Mouse (Mus musculus) activated CD4-positive, CD25-positive, alpha-beta regulatory T cell (primary cell): ENCODE results near the gene Olfr1392. TPM values are rescaled to one million over a fixed set of nuclear protein-coding genes. Genes with fewer than 3 reads are reported as not detected.

ENCODE experiments used
- polyA plus RNA-seq, 2 experiments: library from polyadenylated mRNA; unstranded; fragments of 100-300 nt; shearing (Covaris generic); gene quantifications; one replicate each; pipeline ENCODE4 v1.2.1; 2017

The Olfr1392 gene
- under 1 TPM in 1 of 2 experiments, not detected in 1; 0.05 TPM for polyA plus RNA-seq

GRCm38 (mm10) chr11:49284982-49285381 is at the start of gene Olfr1392:
Olfr1392 (plus strand) TSS chr11:49285282.

DNA sequence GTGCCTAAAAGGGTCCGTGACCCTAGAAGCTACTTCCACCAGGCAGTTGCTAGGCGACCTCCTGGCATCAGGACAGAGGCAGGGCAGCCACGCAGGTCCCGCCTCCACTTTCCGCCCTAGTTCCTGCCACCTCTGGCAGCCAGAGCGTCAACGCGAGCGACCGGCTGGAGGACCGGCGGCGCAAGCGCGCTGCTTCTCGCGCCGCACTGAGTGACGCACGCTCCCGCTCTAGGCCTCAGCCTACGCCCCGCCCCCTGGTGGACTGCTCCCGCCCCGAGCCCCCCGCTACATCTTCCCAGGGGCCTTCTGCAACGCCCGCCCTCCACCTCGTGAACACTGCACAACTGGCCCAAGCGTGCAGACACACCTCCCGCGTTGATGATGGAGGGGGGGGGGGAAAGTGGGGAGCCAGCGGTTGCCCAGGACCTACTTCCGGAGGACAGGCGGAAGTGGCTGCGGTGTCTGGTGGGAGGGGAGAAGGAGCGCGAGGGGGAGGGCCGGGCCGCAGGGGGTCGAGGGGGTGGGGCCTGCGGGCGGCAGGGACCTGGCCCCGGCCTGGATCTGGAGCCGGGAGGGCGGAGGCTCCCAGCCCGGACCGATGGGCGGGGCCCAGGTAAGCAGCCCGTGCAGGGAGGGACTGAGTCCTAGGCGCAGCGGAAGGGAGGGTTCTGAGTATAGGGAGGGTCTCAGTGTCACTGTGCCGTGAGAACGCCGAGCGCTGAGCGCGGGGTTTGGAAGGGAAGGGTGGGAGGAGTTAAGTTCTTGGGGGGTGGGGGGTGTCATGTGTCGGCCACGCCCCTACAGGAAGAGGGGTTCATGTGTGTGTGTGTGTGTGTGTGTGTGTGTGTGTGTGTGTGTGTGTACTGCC is 41.1 kb upstream of the Olfr1392 start, which contains the start of gene Mgat1:
TSS of gene Mgat1 (plus strand) at position 465 of the 868 bp plus-strand sequence.

DNA sequence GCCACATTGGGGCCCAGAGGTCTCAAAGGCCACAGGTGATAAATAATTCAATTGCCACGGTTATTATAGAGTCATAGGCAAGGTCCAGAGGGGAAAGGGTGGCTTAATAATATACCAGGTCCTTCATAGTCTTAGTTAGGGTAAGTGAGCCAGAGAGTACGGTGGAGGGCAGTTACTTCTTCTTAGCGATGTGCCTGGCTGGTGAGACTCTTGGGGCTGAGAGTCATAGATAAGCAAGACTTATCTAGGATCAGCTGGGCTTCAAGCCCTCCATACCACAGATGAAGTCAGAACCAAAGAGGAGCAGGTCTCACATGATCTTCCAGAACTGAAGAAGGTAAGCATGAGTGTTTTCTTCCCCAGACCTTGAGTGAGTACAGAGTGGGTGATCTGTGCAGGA is 6.9 kb upstream of the Olfr1392 start, which contains the start of gene Olfr1393:
TSS of gene Olfr1393 (plus strand) at position 83 of the 400 bp plus-strand sequence.

GRCm38 (mm10) chr11:49304441-49304840 is 19.4 kb downstream of the Olfr1392 start, which contains the start of gene Olfr10:
Olfr10 (plus strand) TSS chr11:49304741.

GRCm38 (mm10) chr11:49322442-49322841 is 37.4 kb downstream of the Olfr1392 start, which contains the start of gene Olfr1391:
Olfr1391 (plus strand) TSS chr11:49322742.

DNA sequence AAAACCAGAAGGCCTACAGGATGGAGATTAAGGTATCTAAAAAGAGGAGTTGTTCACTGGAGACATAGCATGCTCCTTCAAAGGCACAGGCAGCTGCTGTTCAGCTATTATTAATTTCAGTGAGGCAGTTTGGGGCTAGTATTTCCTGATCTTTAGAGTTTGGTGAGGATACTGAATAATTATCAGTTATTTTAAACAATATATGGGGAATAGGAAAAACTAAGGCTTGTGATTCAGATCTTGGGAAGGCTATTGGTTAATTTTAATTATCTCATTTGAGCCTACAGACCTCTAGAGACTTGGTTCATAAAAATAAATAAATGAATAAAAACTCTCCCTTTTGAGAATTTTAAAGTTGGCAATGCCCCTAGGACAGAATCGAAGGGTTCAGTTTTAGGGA is 49.8 kb downstream of the Olfr1392 start, which contains the start of gene Olfr1390:
TSS of gene Olfr1390 (plus strand) at position 301 of the 400 bp plus-strand sequence.

Other genes starting within 250 kb of the Olfr1392 start
- gene 9930111J21Rik2, start 234.0 kb upstream of the Olfr1392 start, polyA plus RNA-seq = 10 to 100 TPM; 60.5 to 94.4 TPM
- 100 to 1,000 TPM; 342 to 358 TPM for gene Tgtp2, start 221.1 kb upstream of the Olfr1392 start, polyA plus RNA-seq
- gene Ifi47, start 208.7 kb upstream of the Olfr1392 start, polyA plus RNA-seq = 100 to 1,000 TPM; 570 to 631 TPM
- gene Olfr1396, start 170.4 kb upstream of the Olfr1392 start, polyA plus RNA-seq = under 1 TPM in 1 of 2 experiments, not detected in 1; 0.06 TPM
- gene Olfr1395, start 143.0 kb upstream of the Olfr1392 start, polyA plus RNA-seq = not detected
- gene Olfr1394, start 130.9 kb upstream of the Olfr1392 start, polyA plus RNA-seq = not detected
- gene Btnl9, start 98.1 kb upstream of the Olfr1392 start, polyA plus RNA-seq = not detected
- gene Zfp62, start 82.0 kb upstream of the Olfr1392 start, polyA plus RNA-seq = 10 to 100 TPM; 49.5 to 55.2 TPM
- gene Mgat1, start 41.1 kb upstream of the Olfr1392 start, polyA plus RNA-seq = 100 to 1,000 TPM in 1 of 2 experiments, 10 to 100 TPM in 1; 58.6 to 112 TPM
- not detected for gene Olfr1393, start 7.0 kb upstream of the Olfr1392 start, polyA plus RNA-seq
- not detected for gene Olfr10, start 19.5 kb downstream of the Olfr1392 start, polyA plus RNA-seq
- gene Olfr1391, start 37.5 kb downstream of the Olfr1392 start, polyA plus RNA-seq = not detected
- not detected for gene Olfr1390, start 49.9 kb downstream of the Olfr1392 start, polyA plus RNA-seq
- gene Olfr1389, start 137.8 kb downstream of the Olfr1392 start, polyA plus RNA-seq = not detected
- gene Olfr1388, start 151.3 kb downstream of the Olfr1392 start, polyA plus RNA-seq = under 1 TPM in 1 of 2 experiments, not detected in 1; 0.06 TPM
- not detected for gene Olfr1387, start 170.1 kb downstream of the Olfr1392 start, polyA plus RNA-seq
- not detected for gene Olfr1386, start 179.8 kb downstream of the Olfr1392 start, polyA plus RNA-seq
- gene Olfr1385, start 203.8 kb downstream of the Olfr1392 start, polyA plus RNA-seq = under 1 TPM; 0.04 to 0.22 TPM
- not detected for gene Olfr1384, start 221.4 kb downstream of the Olfr1392 start, polyA plus RNA-seq
- not detected for gene Olfr1383, start 234.4 kb downstream of the Olfr1392 start, polyA plus RNA-seq
- under 1 TPM in 1 of 2 experiments, not detected in 1; 0.07 TPM for gene Olfr1382, start 243.0 kb downstream of the Olfr1392 start, polyA plus RNA-seq